Mouse (Mus musculus): ENCODE measurements around the gene Gm11549.
A peak's percentile ranks its signal among the peaks of the same experiment; 100 is the strongest.

Gene Gm11549

DNA sequence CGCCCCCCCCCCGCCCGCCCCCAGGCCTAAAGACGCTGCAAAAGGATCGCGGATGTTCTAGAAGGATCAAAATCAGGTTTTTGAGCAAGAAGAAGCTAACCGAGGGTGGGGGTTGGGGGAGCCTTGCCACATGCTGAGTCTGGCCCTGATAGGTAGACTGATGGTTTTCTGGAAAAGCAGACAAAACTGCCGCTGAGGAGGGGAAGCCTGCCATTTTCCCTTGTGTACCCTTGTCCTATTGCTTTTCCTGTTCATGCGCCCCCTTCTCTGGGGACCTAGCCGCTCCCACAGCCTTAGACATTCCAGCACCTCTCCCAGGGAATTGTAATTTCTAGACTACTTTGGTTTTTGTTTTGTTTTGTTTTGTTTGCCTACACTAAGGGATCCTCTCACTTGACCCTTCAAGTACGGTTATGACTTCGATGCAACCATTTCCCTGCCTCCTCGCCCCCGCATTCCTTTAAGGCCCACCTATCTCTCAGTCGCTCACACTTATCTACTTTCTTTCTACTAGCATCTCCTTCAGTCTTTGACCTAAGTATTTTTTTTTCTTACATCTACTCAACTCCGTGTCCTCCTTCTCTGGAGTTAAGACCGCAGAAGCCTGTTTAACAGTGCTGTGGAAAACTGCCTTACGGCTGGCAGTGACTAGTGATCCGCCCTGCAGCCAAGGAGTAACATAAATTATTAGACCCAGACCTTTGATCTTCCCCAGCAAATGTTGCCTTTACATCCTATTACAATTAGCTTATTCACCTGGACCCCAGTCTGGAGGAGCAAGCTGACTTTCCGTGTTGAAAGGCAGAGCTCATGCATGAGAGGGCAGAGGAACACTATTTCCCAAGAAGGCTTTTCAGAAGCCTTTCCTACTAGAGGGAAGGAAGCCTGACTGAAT lies 45.1 kb downstream of the Gm11549 start:
- DNase-seq = no peak

DNA sequence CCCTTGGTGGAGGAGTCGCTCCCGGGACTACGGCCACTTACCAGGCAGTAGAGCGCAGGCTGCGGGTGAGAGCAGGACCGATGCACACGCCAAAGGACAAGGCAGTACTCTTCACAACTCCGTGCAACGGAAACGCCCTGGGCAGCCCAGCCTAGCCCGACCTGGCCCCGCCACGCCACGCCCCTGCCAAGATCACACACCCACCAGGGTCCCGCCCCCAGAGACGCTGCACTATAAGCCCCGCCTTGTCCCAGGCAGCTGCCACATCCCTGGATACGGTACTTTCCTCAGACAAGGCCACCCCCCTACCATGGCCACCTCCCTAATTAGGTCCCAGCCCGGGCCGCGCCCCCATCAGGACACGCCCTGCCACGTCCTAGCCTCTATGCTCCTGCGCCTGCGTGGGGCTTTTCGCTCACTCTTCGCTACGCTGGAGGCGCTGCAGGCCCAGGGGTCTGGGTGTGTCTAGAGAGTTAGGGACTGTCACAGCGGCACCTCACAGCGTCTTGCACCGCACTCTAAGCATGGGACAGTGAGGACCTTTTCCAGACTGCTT lies 46.0 kb downstream of the Gm11549 start, which contains the start of the genes Anxa5 and 1810062G17Rik:
Anxa5 (minus strand) TSS at position 363 of the 556 bp plus-strand sequence.
1810062G17Rik (plus strand) TSS at position 406 of the 556 bp plus-strand sequence.
- DNase-seq = peak; percentile 98

DNA sequence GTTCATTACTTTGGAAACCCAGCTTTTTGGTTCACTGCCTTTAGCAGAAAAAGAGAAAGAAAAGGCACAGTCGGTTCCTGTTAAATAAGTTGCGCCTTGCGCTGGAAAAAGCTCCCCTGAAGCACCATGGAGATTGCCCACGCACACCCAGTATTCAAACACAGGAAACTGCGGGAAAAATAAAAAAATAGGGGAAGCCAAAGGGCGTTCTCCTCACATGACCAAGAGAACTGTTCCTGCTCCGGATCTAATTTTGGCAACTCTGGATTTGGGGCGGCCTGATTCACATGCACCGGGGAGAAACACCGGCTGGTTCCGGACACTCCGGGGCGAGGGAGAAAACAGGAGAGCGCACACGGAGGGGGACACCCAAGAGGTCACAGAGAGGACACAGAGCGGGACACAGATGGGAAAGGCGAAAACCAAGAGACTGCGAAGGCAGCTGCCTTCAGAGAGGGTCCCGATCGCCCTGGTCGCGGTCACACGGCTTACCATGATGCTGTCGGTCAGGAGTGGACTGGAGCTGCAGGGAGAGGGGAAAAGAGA lies 46.6 kb downstream of the Gm11549 start:
- DNase-seq = peak; percentile 51

DNA sequence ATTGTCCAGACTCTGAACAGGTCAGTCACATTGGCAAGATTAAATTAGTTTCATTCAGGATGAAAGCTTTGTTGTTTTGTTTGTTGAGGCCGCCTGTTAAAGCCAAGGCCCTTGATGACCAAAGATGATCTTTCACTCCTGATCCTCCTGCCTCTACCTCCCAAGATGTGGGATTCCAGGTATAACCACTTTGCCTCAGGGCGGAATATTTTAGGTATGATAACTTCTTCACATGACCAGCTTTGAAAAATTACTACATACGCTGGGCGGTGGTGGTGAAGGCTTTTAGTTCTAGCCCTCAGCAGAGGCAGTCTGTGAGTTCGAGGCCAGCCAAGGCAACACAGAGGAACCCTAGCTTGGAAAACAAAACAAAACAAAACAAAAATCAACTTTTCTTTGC lies 47.2 kb downstream of the Gm11549 start:
- no peak for DNase-seq

GRCm38 (mm10) chr3:36473222-36473621 lies 48.4 kb downstream of the Gm11549 start:
- DNase-seq = no peak

GRCm38 (mm10) chr3:36471856-36472255 lies 49.8 kb downstream of the Gm11549 start:
- no peak for DNase-seq

GRCm38 (mm10) chr3:36468871-36469270 lies 52.7 kb downstream of the Gm11549 start:
- DNase-seq = no peak

- no peak for DNase-seq
Observed at GRCm38 (mm10) chr3:36467632-36468031, 54.0 kb downstream of the Gm11549 start.

GRCm38 (mm10) chr3:36465538-36465937 lies 56.1 kb downstream of the Gm11549 start:
- DNase-seq = no peak

Measured in lung, postnatal 14 days (tissue).